Mouse (Mus musculus) embryonic facial prominence, embryonic 11.5 days (tissue): ENCODE results near the gene 1110008L16Rik. TPM values are rescaled to one million over a fixed set of nuclear protein-coding genes. Genes with fewer than 3 reads are reported as not detected.
A peak's percentile ranks its signal among the peaks of the same experiment; 100 is the strongest.
"Not testable (repeated sequence)": the region's sequence is repeated elsewhere in the genome, so short reads cannot be mapped to it uniquely, and the experiment has no call there.

ENCODE experiments used
- ATAC-seq: fragments of 200-750 bp; cut with Nextera tagmentation; replicated peaks from 2 replicates; pipeline ENCODE4 v1.8.0; 2017; ENCODE audit warnings: low read depth; ENCODE audit not compliant: insufficient number of reproducible peaks, low FRiP score, low TSS enrichment
- DNase-seq: peaks from one replicate; pipeline ENCODE4 v3.0.0-alpha.2; 2015; ENCODE audit warnings: low spot score
- H3K27ac ChIP-seq: fragments of 300-500 bp; sonication (generic); replicated peaks from 2 replicates; pipeline ENCODE4 v1.5.1; 2014; ENCODE audit warnings: mild to moderate bottlenecking, low read depth, low read length, control low read depth
- H3K27me3 ChIP-seq: fragments of 300-500 bp; sonication (generic); 2 replicates; pipeline ENCODE4 v1.6.1; 2014; ENCODE audit warnings: mild to moderate bottlenecking, low read length, moderate library complexity, mixed read lengths; ENCODE audit not compliant: control insufficient read depth, insufficient read depth
- H3K36me3 ChIP-seq: fragments of 300-500 bp; sonication (generic); replicated peaks from 2 replicates; pipeline ENCODE4 v1.6.1; 2014; ENCODE audit warnings: low read depth, mild to moderate bottlenecking, low read length, moderate library complexity, mixed read lengths; ENCODE audit not compliant: control insufficient read depth, insufficient read depth
- H3K4me1 ChIP-seq: fragments of 300-500 bp; sonication (generic); 2 replicates; pipeline ENCODE4 v1.6.1; 2014; ENCODE audit warnings: low read length, mixed read lengths; ENCODE audit not compliant: control insufficient read depth, insufficient read depth
- H3K4me2 ChIP-seq: fragments of 300-500 bp; sonication (generic); 2 replicates; pipeline ENCODE4 v1.6.1; 2014; ENCODE audit warnings: low read depth, mild to moderate bottlenecking, control low read depth, low read length, moderate library complexity
- H3K4me3 ChIP-seq: fragments of 300-500 bp; sonication (generic); 2 replicates; pipeline ENCODE4 v1.5.1; 2014; ENCODE audit warnings: low read depth, low read length, control low read depth
- H3K9ac ChIP-seq: fragments of 300-500 bp; sonication (generic); replicated peaks from 2 replicates; pipeline ENCODE4 v1.6.1; 2014; ENCODE audit warnings: mild to moderate bottlenecking, control low read depth, low read length
- H3K9me3 ChIP-seq: fragments of 300-500 bp; sonication (generic); replicated peaks from 2 replicates; pipeline ENCODE4 v1.6.1; 2016; ENCODE audit warnings: mild to moderate bottlenecking, low read length, inconsistent platforms, mixed read lengths; ENCODE audit not compliant: control insufficient read depth
- WGBS: fragments of 180-500 bp; shearing (Covaris S2); extraction: QIAGEN DNeasy Blood & Tissue Kit; methylation state at CpG from one replicate; pipeline ENCODE4 v1.1.7; 2014; 5-methylcytosine and 5-hydroxymethylcytosine counted together
- polyA plus RNA-seq: library from polyadenylated mRNA; unstranded; fragments of >200 nt; fragmentation: Nextera tagmentation; extraction: Ambion mirVana; gene quantifications from 2 replicates; pipeline ENCODE4 v1.2.1, GENCODE M21; 2014

The 1110008L16Rik gene
- polyA plus RNA-seq, 1 experiment from 2014 or later, result 21.6 TPM

DNA sequence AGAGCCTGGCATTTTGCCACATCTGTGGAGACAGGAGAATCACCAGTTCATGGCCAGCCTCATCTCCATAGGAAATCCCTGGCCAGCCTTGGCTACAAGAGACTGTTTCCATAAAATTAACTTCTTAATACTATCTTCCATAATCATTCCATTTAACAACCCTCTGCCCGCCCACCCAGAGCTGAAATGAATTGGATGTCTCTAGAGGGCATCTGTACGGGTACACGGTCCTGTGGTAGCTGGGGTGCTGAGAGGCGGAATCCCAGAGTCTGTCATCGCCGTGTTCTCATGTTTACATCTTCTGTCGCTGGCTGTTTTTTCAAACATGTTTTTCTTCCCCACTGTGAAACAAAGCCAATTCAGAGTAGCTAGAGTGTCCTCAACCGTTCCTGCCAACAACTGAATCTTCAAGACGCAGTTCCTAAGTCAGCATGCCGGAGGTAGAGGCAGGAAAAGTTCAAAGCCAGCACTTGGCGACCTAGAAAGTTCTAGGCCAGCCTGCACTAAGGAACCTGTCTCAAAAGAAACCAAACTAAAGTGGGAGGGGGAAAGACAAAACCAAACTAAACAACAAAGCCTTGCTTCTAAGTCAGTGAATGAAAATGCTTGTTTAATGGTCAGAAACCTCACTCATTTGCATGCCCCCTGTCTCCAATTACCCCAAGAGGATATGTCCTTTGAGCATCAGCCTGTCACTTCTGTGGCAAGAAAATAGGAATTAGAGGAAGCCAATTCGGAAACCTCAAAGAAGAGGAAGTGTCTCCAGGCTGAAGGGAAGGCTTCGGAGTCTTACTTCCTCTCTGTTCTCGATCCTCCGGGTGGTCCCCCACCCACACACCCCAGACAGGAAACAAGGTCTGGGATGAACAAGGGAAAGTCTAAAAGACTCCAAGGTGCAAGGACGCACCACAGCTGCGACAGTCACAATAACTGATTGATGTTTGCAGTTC lies 90.0 kb downstream of the 1110008L16Rik start:
- no peak overlapping the region for H3K9ac ChIP-seq
- DNase-seq (no peak), ATAC-seq (no peak)
- no peaks in the 10 kb centered on the region for H3K9me3 ChIP-seq
- H3K4me3 ChIP-seq, result no peak overlapping the region
- no peak overlapping the region for H3K4me2 ChIP-seq
- WGBS, result 65% methylated on average over 17 of the region's 17 CpGs
- no peaks in the 10 kb centered on the region for H3K36me3 ChIP-seq
- H3K27me3 ChIP-seq, result no peaks in the 10 kb centered on the region
- H3K4me1 ChIP-seq, result no peaks in the 10 kb centered on the region
- no peak overlapping the region for H3K27ac ChIP-seq

DNA sequence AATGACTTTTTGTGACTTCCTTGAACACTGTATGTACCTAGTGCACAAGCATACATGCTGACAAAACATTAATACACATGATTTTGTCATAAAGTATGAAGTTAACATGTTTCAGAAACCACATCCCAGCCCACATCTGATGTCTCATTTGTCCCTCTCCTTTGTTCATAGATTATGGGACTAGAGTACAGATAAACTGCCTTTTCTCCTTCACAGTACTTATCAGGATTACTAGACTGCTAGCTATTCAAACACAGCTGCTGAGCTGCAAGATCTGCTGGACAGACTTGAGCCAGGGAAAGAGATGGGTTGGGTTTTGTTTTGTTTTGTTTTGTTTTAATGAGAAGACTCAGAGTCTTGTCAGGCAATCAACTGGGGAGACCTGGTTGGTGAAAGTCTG lies 92.7 kb downstream of the 1110008L16Rik start:
- no peak overlapping the region for H3K4me2 ChIP-seq
- no peaks in the 10 kb centered on the region for H3K4me1 ChIP-seq
- no peak overlapping the region for H3K4me3 ChIP-seq
- H3K36me3 ChIP-seq, result no peaks in the 10 kb centered on the region
- H3K27me3 ChIP-seq, result no peaks in the 10 kb centered on the region
- H3K27ac ChIP-seq, result no peak overlapping the region
- DNase-seq (no peak), ATAC-seq (no peak)
- no peak overlapping the region for H3K9ac ChIP-seq
- H3K9me3 ChIP-seq, result no peaks in the 10 kb centered on the region

- Histone ChIP-seq H3K4me3 (no peak overlapping the region), H3K4me1 (no peaks in the 10 kb centered on the region), H3K27me3 (no peaks in the 10 kb centered on the region), H3K36me3 (no peaks in the 10 kb centered on the region), H3K27ac (no peak overlapping the region), H3K9me3 (no peaks in the 10 kb centered on the region), H3K9ac (no peak overlapping the region), H3K4me2 (no peak overlapping the region)
- DNase-seq (no peak), ATAC-seq (no peak)
- WGBS, result 84% methylated on average over 11 of the region's 11 CpGs
Observed at GRCm38 (mm10) chr12:55392733-55393577, 93.6 kb downstream of the 1110008L16Rik start.

- H3K9ac ChIP-seq, H3K9me3 ChIP-seq, H3K4me1 ChIP-seq, H3K4me2 ChIP-seq, H3K4me3 ChIP-seq, DNase-seq, H3K27ac ChIP-seq, ATAC-seq, H3K27me3 ChIP-seq, H3K36me3 ChIP-seq: not testable (repeated sequence)
- 91% methylated on average over 14 of the region's 14 CpGs for WGBS
Observed at GRCm38 (mm10) chr12:55395601-55396000, 96.2 kb downstream of the 1110008L16Rik start.

- Histone ChIP-seq H3K4me2 (no peak overlapping the region), H3K9ac (no peak overlapping the region), H3K36me3 (no peaks in the 10 kb centered on the region), H3K4me3 (no peak overlapping the region), H3K4me1 (no peaks in the 10 kb centered on the region), H3K9me3 (no peaks in the 10 kb centered on the region), H3K27ac (no peak overlapping the region), H3K27me3 (no peaks in the 10 kb centered on the region)
- WGBS, result 94% methylated on average over 4 of the region's 4 CpGs
- DNase-seq (no peak), ATAC-seq (no peak)
Observed at GRCm38 (mm10) chr12:55396536-55396935, 97.2 kb downstream of the 1110008L16Rik start.

GRCm38 (mm10) chr12:55397544-55398239 lies 98.3 kb downstream of the 1110008L16Rik start:
- no peak overlapping the region for H3K27ac ChIP-seq
- no peak for DNase-seq
- ATAC-seq, result no peak
- peak overlapping the region; percentile 96 for H3K4me3 ChIP-seq
- H3K36me3 ChIP-seq, result no peaks in the 10 kb centered on the region
- peak overlapping the region; percentile 91 for H3K9ac ChIP-seq
- H3K4me2 ChIP-seq, result peak overlapping the region; percentile 26
- WGBS, result 73% methylated on average over 9 of the region's 9 CpGs
- no peaks in the 10 kb centered on the region for H3K27me3 ChIP-seq
- no peaks in the 10 kb centered on the region for H3K4me1 ChIP-seq
- no peaks in the 10 kb centered on the region for H3K9me3 ChIP-seq

GRCm38 (mm10) chr12:55398240-55399127 lies 99.1 kb downstream of the 1110008L16Rik start:
- Histone ChIP-seq H3K4me2 (peak overlapping the region; percentile 73), H3K27ac (peak overlapping the region; percentile 56), H3K9me3 (no peaks in the 10 kb centered on the region), H3K9ac (peak overlapping the region; percentile 91), H3K4me1 (no peaks in the 10 kb centered on the region), H3K36me3 (no peaks in the 10 kb centered on the region), H3K4me3 (peak overlapping the region; percentile 96), H3K27me3 (no peaks in the 10 kb centered on the region)
- DNase-seq (peak; percentile 97), ATAC-seq (peak; percentile 99)
- WGBS, result 1% methylated on average over 51 of the region's 51 CpGs
